Mouse (Mus musculus): ENCODE results near the gene Aqp5.

GRCm38 (mm10) chr15:99567371-99567770 is 23.2 kb upstream of the Aqp5 start:
- no peak for TF ChIP-seq CTCF (IDR thresholded peaks at IDR 0.05; ENCODE audit: low read depth)
- no peak for TF ChIP-seq EP300 (optimal IDR thresholded peaks at IDR 0.05)
